Mouse (Mus musculus): ENCODE measurements around the gene Odr4. TPM values are rescaled to one million over a fixed set of nuclear protein-coding genes. Genes with fewer than 3 reads are reported as not detected.

The Odr4 gene
- total and polyA plus RNA-seq, 3 experiments, result 27.6 to 54.7 (median 34.0) TPM

DNA sequence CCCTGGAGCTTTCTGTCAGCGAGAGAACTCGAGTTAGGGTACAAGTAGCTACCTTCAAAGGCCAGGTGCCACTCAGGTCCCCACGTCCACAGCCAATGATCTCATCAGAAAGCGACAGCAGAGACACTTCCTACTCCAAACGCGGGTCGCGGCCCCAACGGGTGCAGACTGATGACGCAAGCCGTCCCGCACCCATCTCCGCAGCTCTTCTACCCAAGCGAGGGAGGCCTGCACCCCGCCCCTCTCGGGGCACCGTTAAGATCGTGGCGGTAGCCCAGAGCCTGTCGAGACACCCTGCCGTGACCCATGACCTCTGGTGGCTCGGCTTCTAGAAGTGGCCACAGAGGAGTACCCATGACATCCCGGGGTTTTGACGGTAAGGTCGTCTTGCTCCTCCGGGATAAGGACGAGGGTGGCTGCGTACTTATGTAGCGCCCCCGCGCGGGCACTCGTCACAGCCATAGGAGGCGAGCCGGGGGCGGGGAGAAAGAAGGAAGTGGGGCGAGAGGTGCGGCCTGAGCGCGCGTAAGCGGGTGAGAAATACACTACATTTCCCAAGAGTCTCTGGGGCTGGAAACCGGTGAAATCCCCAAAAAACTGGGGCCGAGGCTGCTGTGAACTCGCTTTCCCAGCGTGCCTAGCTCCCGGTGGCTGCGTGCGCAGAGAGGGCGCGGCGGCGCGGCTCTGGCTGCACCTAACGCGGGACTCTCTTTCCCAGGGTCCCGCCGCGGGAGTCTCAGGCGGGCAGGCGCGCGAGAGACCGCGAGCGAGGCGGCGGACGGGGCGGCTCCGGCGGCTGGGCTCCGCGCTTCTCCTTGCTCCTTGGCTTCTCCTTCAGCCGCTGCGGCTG, at the start of gene Odr4, which contains the start of gene Tpr (continued):
- peak; percentile 15 for TF ChIP-seq RAD21 (IDR thresholded peaks at IDR 0.05; ENCODE audit: low read depth, low read length)

DNA sequence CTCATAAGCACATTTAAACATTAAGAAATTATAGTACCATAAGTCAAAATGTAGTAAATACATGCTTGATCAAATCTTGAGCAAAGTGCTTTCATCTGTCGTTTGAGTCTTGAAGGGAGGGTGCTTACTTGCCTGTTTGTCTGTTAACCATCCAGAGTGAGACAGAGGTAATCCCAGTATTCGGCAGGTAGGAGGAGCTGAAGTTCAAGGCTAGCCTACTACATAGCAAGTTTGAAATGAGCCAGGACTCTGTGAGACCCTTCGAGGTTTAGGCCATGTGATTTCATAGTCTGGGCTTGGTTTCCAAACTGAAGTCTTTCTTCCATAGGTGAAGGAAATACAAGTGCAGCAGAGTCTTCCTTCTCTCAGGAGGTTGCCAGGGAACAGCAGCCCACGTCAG, 48.9 kb upstream of the Odr4 start:
- in situ Hi-C loops (cut with MboI; ENCODE audit: low pct_ligation_motif_present, low pct_unique_long_range_greater_than_20kb, low sequenced_read_pairs), result no loop called here
- dilution Hi-C loops (cut with MboI; ENCODE audit: extremely low pct_ligation_motif_present, extremely low pct_unique_long_range_greater_than_20kb, low sequenced_read_pairs), result no loop called here
- Histone ChIP-seq H3K79me2 (replicated peaks; ENCODE audit: control insufficient read depth, extremely low read depth, insufficient read depth, poor library complexity, severe bottlenecking) (peaks cover 2% of the 10 kb centered on the region; the same call in 1 of the 2 replicates), H3K27me3 (replicated peaks) (no peaks in the 10 kb centered on the region), H3K36me3 (replicated peaks in 1 of 2; ENCODE audit: control insufficient read depth in 1 of 2, insufficient read depth in 1 of 2, low read length in 1 of 2) (peaks cover 51 to 84% of the 10 kb centered on the region in 2 experiments), H3K4me2 (ENCODE audit: insufficient read depth, low read depth, poor library complexity, severe bottlenecking) (no peak overlapping the region), H3K4me3 (replicated peaks in 1 of 3; ENCODE audit: low read depth in 2 of 3, low read length in 2 of 3, poor library complexity in 1 of 3) (no peak overlapping the region), H3K27ac (ENCODE audit: insufficient read depth, low read depth) (no peak overlapping the region), H3K9ac (ENCODE audit: insufficient read depth, low read depth) (no peak overlapping the region), H3K4me1 (ENCODE audit: control insufficient read depth in 1 of 2, insufficient read depth in 2 of 2) (no peaks in the 10 kb centered on the region), H3K9me3 (replicated peaks; ENCODE audit: low read length) (no peaks in the 10 kb centered on the region)
- no peak for DNase-seq (ENCODE audit: extremely low read depth)
- TF ChIP-seq BHLHE40 (IDR thresholded peaks at IDR 0.05; ENCODE audit: low read depth, low read length), result no peak
- no peak for TF ChIP-seq KAT2A (IDR thresholded peaks at IDR 0.05; ENCODE audit: insufficient replicate concordance, low read length)
- TF ChIP-seq ZKSCAN1 (IDR thresholded peaks at IDR 0.05; ENCODE audit: borderline replicate concordance, low read depth, low read length), result no peak
- no peak for TF ChIP-seq IRF4 (IDR thresholded peaks at IDR 0.05; ENCODE audit: low read depth, low read length)

DNA sequence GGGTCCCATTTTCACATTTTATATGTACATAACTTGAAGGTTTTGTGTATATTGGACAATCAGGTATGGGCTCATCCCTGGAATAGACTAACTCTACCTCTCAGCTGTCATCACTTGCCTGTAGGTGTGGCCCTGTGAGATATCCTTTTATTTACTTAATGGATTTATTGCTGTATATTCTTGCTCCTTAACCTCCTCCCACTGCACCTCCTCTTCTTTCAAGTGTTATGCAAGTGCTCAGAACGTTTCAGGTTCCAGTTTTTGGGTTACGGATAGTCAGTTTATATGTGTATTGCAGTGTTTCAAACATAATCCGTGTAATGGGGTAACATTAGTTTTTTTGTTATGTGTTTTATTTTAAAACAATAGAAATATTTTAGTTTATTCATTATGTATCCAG, 45.8 kb upstream of the Odr4 start:
- no peaks in the 10 kb centered on the region for H3K27me3 ChIP-seq (replicated peaks)
- dilution Hi-C loops (cut with MboI; ENCODE audit: extremely low pct_ligation_motif_present, extremely low pct_unique_long_range_greater_than_20kb, low sequenced_read_pairs) (no loop called here), in situ Hi-C loops (cut with MboI; ENCODE audit: low pct_ligation_motif_present, low pct_unique_long_range_greater_than_20kb, low sequenced_read_pairs) (no loop called here)
- H3K4me3 ChIP-seq (replicated peaks in 1 of 3; ENCODE audit: low read depth in 2 of 3, low read length in 2 of 3, poor library complexity in 1 of 3), result no peak overlapping the region
- no peaks in the 10 kb centered on the region for H3K4me1 ChIP-seq (ENCODE audit: control insufficient read depth in 1 of 2, insufficient read depth in 2 of 2)
- no peak overlapping the region for H3K4me2 ChIP-seq (ENCODE audit: insufficient read depth, low read depth, poor library complexity, severe bottlenecking)
- H3K27ac ChIP-seq (ENCODE audit: insufficient read depth, low read depth), result no peak overlapping the region
- H3K36me3 ChIP-seq (replicated peaks in 1 of 2; ENCODE audit: control insufficient read depth in 1 of 2, insufficient read depth in 1 of 2, low read length in 1 of 2), result peaks cover 52 to 89% of the 10 kb centered on the region in 2 experiments
- peaks cover 2% of the 10 kb centered on the region; the same call in 1 of the 2 replicates for H3K79me2 ChIP-seq (replicated peaks; ENCODE audit: control insufficient read depth, extremely low read depth, insufficient read depth, poor library complexity, severe bottlenecking)
- DNase-seq (ENCODE audit: extremely low read depth), result no peak
- H3K9ac ChIP-seq (ENCODE audit: insufficient read depth, low read depth), result no peak overlapping the region
- TF ChIP-seq ZC3H11A (IDR thresholded peaks at IDR 0.05; ENCODE audit: low read depth, low read length) (no peak), TBP (conservative IDR thresholded peaks at IDR 0.05; ENCODE audit: low read depth, low read length) (no peak), CTCF (conservative IDR thresholded peaks at IDR 0.05 in 1 of 2, IDR thresholded peaks at IDR 0.05 in 1 of 2; ENCODE audit: low read depth in 2 of 2, low read length in 2 of 2) (no peak), ETS1 (conservative IDR thresholded peaks at IDR 0.05; ENCODE audit: low read depth, low read length) (no peak), EP300 (IDR thresholded peaks at IDR 0.05; ENCODE audit: low read length) (no peak), ZNF384 (IDR thresholded peaks at IDR 0.05; ENCODE audit: low read depth, low read length) (no peak), USF2 (conservative IDR thresholded peaks at IDR 0.05; ENCODE audit: low read depth, low read length) (no peak), KAT2A (IDR thresholded peaks at IDR 0.05; ENCODE audit: insufficient replicate concordance, low read length) (no peak), TCF12 (IDR thresholded peaks at IDR 0.05; ENCODE audit: low read depth, low read length) (no peak), ZMIZ1 (IDR thresholded peaks at IDR 0.05; ENCODE audit: low read depth, low read length) (no peak), POLR2A (IDR thresholded peaks at IDR 0.05; ENCODE audit: low read depth, low read length) (no peak)
- no peaks in the 10 kb centered on the region for H3K9me3 ChIP-seq (replicated peaks; ENCODE audit: low read length)

Data from CH12.LX (cell line).